Mouse (Mus musculus) fibroblast of lung, adult 2 months (primary cell): ENCODE data around the gene Tubb3.
"Not testable (repeated sequence)": the region's sequence is repeated elsewhere in the genome, so short reads cannot be mapped to it uniquely, and the experiment has no call there.

Source experiments
- DNase-seq: peaks from one replicate; pipeline ENCODE4 v3.0.0-alpha.2; 2011; ENCODE audit warnings: low read depth

Gene Tubb3

GRCm38 (mm10) chr8:123412560-123413170, 1.4 kb downstream of the Tubb3 start:
- no peak for DNase-seq

- DNase-seq = no peak
Measured at GRCm38 (mm10) chr8:123414255-123414654, 3.0 kb downstream of the Tubb3 start.

- not testable (repeated sequence) for DNase-seq
Measured at GRCm38 (mm10) chr8:123414997-123415696, 3.9 kb downstream of the Tubb3 start.

GRCm38 (mm10) chr8:123415967-123416943, 5.0 kb downstream of the Tubb3 start:
- no peak for DNase-seq

- no peak for DNase-seq
Measured at GRCm38 (mm10) chr8:123416944-123417555, 5.8 kb downstream of the Tubb3 start.

GRCm38 (mm10) chr8:123419711-123420110, 8.5 kb downstream of the Tubb3 start:
- no peak for DNase-seq

- DNase-seq = no peak
Measured at GRCm38 (mm10) chr8:123420525-123421281, 9.5 kb downstream of the Tubb3 start.

- no peak for DNase-seq
Measured at GRCm38 (mm10) chr8:123421325-123421724, 10.1 kb downstream of the Tubb3 start.

GRCm38 (mm10) chr8:123422056-123422780, 11.0 kb downstream of the Tubb3 start:
- peak; percentile 55 for DNase-seq

- no peak for DNase-seq
Measured at GRCm38 (mm10) chr8:123422781-123423159, 11.5 kb downstream of the Tubb3 start.

- no peak for DNase-seq
Measured at GRCm38 (mm10) chr8:123423441-123423840, 12.2 kb downstream of the Tubb3 start, which contains the start of gene Def8. TSS of gene Def8 (plus strand) at chr8:123423527.

GRCm38 (mm10) chr8:123426511-123427509, 15.6 kb downstream of the Tubb3 start:
- DNase-seq = no peak

- no peak for DNase-seq
Measured at GRCm38 (mm10) chr8:123427639-123428275, 16.5 kb downstream of the Tubb3 start.

- DNase-seq = no peak
Measured at GRCm38 (mm10) chr8:123428343-123428893, 17.2 kb downstream of the Tubb3 start.

- no peak for DNase-seq
Measured at GRCm38 (mm10) chr8:123428939-123429721, 17.9 kb downstream of the Tubb3 start.

- DNase-seq = not testable (repeated sequence)
Measured at GRCm38 (mm10) chr8:123429722-123430013, 18.4 kb downstream of the Tubb3 start.

GRCm38 (mm10) chr8:123430936-123431335, 19.7 kb downstream of the Tubb3 start:
- DNase-seq = not testable (repeated sequence)
